Mouse (Mus musculus): Measurements from ENCODE around the gene Ino80d. TPM values are rescaled to one million over a fixed set of nuclear protein-coding genes. Genes with fewer than 3 reads are reported as not detected.

The Ino80d gene
- total RNA-seq, 1 experiment: 17.5 TPM

GRCm38 (mm10) chr1:63119675-63120074 is 5.2 kb upstream of the Ino80d start:
- Histone ChIP-seq H3K9me3 (ENCODE audit: control insufficient read depth, insufficient read depth, low read depth, low read length) (no peaks in the 10 kb centered on the region), H3K9ac (ENCODE audit: insufficient read depth, low read depth, low read length, poor library complexity, severe bottlenecking) (no peak overlapping the region), H3K4me1 (ENCODE audit: control insufficient read depth in 2 of 2, insufficient read depth in 2 of 2, low read length in 2 of 2, poor library complexity in 1 of 2) (peaks cover 2 to 8% of the 10 kb centered on the region in 2 experiments; a peak in 3 of 4 replicates), H3K36me3 (ENCODE audit: control insufficient read depth, insufficient read depth, low read length, poor library complexity, severe bottlenecking) (peaks cover 24% of the 10 kb centered on the region), H3K4me3 (ENCODE audit: insufficient read depth in 1 of 2, low read depth in 1 of 2, low read length in 2 of 2, poor library complexity in 1 of 2, severe bottlenecking in 1 of 2) (no peak overlapping the region), H3K27ac (ENCODE audit: insufficient read depth, low read depth, low read length, poor library complexity, severe bottlenecking) (no peak overlapping the region; the same call in 1 of the 2 replicates)
- DNase-seq (ENCODE audit: low read depth, low spot score): no peak
- no peak for TF ChIP-seq ZC3H11A (IDR thresholded peaks at IDR 0.05; ENCODE audit: borderline replicate concordance, low read depth, low read length)
- TF ChIP-seq CHD2 (IDR thresholded peaks at IDR 0.05; ENCODE audit: low read depth, low read length): no peak
- TF ChIP-seq MAFK (IDR thresholded peaks at IDR 0.05; ENCODE audit: insufficient read depth, low read depth, low read length): no peak
- TF ChIP-seq ZNF384 (IDR thresholded peaks at IDR 0.05; ENCODE audit: low read depth, low read length): no peak
- TF ChIP-seq HCFC1 (IDR thresholded peaks at IDR 0.05; ENCODE audit: borderline replicate concordance, insufficient read depth, low read length): no peak
- in situ Hi-C loops (cut with MboI; ENCODE audit: low sequenced_read_pairs in 2 of 2, unreplicated experiment in 2 of 2): no loop called here

DNA sequence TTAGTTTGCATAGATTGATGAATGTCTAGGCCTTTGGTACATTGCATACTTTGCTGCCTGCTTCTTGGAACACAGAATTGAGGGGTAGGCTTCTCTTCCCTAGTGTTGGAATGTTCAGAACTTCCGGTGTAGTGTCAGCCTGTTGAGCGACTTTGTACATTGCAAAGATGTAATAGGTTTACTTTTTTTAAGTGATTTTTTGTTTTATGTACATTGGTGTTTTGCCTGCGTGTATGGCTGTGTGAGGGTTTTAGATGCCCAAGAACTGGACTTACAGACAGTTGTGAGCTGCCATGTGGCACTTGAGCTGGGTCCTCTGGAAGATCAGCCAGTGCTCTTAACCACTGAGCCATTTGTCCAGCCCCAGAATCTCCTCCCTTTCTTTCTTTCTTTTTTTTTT is 1.1 kb upstream of the Ino80d start:
- H3K4me3 ChIP-seq (ENCODE audit: insufficient read depth in 1 of 2, low read depth in 1 of 2, low read length in 2 of 2, poor library complexity in 1 of 2, severe bottlenecking in 1 of 2): peak overlapping the region; percentile 75 to 100
- no peaks in the 10 kb centered on the region for H3K9me3 ChIP-seq (ENCODE audit: control insufficient read depth, insufficient read depth, low read depth, low read length)
- TF ChIP-seq CHD2 (IDR thresholded peaks at IDR 0.05; ENCODE audit: low read depth, low read length) (no peak), HCFC1 (IDR thresholded peaks at IDR 0.05; ENCODE audit: borderline replicate concordance, insufficient read depth, low read length) (no peak), ZNF384 (IDR thresholded peaks at IDR 0.05; ENCODE audit: low read depth, low read length) (no peak), MAFK (IDR thresholded peaks at IDR 0.05; ENCODE audit: insufficient read depth, low read depth, low read length) (no peak), ZC3H11A (IDR thresholded peaks at IDR 0.05; ENCODE audit: borderline replicate concordance, low read depth, low read length) (no peak)
- H3K27ac ChIP-seq (ENCODE audit: insufficient read depth, low read depth, low read length, poor library complexity, severe bottlenecking): peak overlapping the region; percentile 99; the same call in 1 of the 2 replicates
- H3K36me3 ChIP-seq (ENCODE audit: control insufficient read depth, insufficient read depth, low read length, poor library complexity, severe bottlenecking): peaks cover 10% of the 10 kb centered on the region
- peak overlapping the region; percentile 65; the same call in 1 of the 2 replicates for H3K9ac ChIP-seq (ENCODE audit: insufficient read depth, low read depth, low read length, poor library complexity, severe bottlenecking)
- in situ Hi-C loops (cut with MboI; ENCODE audit: low sequenced_read_pairs in 2 of 2, unreplicated experiment in 2 of 2): no loop called here
- peaks cover 2 to 9% of the 10 kb centered on the region in 2 experiments; a peak in 3 of 4 replicates for H3K4me1 ChIP-seq (ENCODE audit: control insufficient read depth in 2 of 2, insufficient read depth in 2 of 2, low read length in 2 of 2, poor library complexity in 1 of 2)
- DNase-seq (ENCODE audit: low read depth, low spot score): no peak

- TF ChIP-seq MAFK (IDR thresholded peaks at IDR 0.05; ENCODE audit: insufficient read depth, low read depth, low read length) (no peak), ZC3H11A (IDR thresholded peaks at IDR 0.05; ENCODE audit: borderline replicate concordance, low read depth, low read length) (no peak), HCFC1 (IDR thresholded peaks at IDR 0.05; ENCODE audit: borderline replicate concordance, insufficient read depth, low read length) (no peak), ZNF384 (IDR thresholded peaks at IDR 0.05; ENCODE audit: low read depth, low read length) (no peak), CHD2 (IDR thresholded peaks at IDR 0.05; ENCODE audit: low read depth, low read length) (no peak)
- H3K36me3 ChIP-seq (ENCODE audit: control insufficient read depth, insufficient read depth, low read length, poor library complexity, severe bottlenecking): peaks cover 8% of the 10 kb centered on the region
- H3K4me3 ChIP-seq (ENCODE audit: insufficient read depth in 1 of 2, low read depth in 1 of 2, low read length in 2 of 2, poor library complexity in 1 of 2, severe bottlenecking in 1 of 2): peak overlapping the region; percentile 75 to 100
- H3K9ac ChIP-seq (ENCODE audit: insufficient read depth, low read depth, low read length, poor library complexity, severe bottlenecking): peak overlapping the region; percentile 65; the same call in 1 of the 2 replicates
- H3K4me1 ChIP-seq (ENCODE audit: control insufficient read depth in 2 of 2, insufficient read depth in 2 of 2, low read length in 2 of 2, poor library complexity in 1 of 2): peaks cover 5 to 9% of the 10 kb centered on the region in 2 experiments
- H3K27ac ChIP-seq (ENCODE audit: insufficient read depth, low read depth, low read length, poor library complexity, severe bottlenecking): peak overlapping the region; percentile 99; the same call in 1 of the 2 replicates
- H3K9me3 ChIP-seq (ENCODE audit: control insufficient read depth, insufficient read depth, low read depth, low read length): no peaks in the 10 kb centered on the region
- in situ Hi-C loops (cut with MboI; ENCODE audit: low sequenced_read_pairs in 2 of 2, unreplicated experiment in 2 of 2): no loop called here
- DNase-seq (ENCODE audit: low read depth, low spot score): no peak
Measured at GRCm38 (mm10) chr1:63115096-63115495, 629 bp upstream of the Ino80d start.

GRCm38 (mm10) chr1:63113274-63114135 is 962 bp downstream of the Ino80d start:
- Histone ChIP-seq H3K4me3 (ENCODE audit: insufficient read depth in 1 of 2, low read depth in 1 of 2, low read length in 2 of 2, poor library complexity in 1 of 2, severe bottlenecking in 1 of 2) (peak overlapping the region; percentile 85 to 100), H3K4me1 (ENCODE audit: control insufficient read depth in 2 of 2, insufficient read depth in 2 of 2, low read length in 2 of 2, poor library complexity in 1 of 2) (peaks cover 6 to 9% of the 10 kb centered on the region in 2 experiments), H3K9me3 (ENCODE audit: control insufficient read depth, insufficient read depth, low read depth, low read length) (no peaks in the 10 kb centered on the region), H3K36me3 (ENCODE audit: control insufficient read depth, insufficient read depth, low read length, poor library complexity, severe bottlenecking) (peaks cover 4% of the 10 kb centered on the region; the same call in 1 of the 2 replicates), H3K9ac (ENCODE audit: insufficient read depth, low read depth, low read length, poor library complexity, severe bottlenecking) (peak overlapping the region; percentile 100), H3K27ac (ENCODE audit: insufficient read depth, low read depth, low read length, poor library complexity, severe bottlenecking) (peak overlapping the region; percentile 99)
- TF ChIP-seq HCFC1 (IDR thresholded peaks at IDR 0.05; ENCODE audit: borderline replicate concordance, insufficient read depth, low read length): no peak
- no peak for TF ChIP-seq MAFK (IDR thresholded peaks at IDR 0.05; ENCODE audit: insufficient read depth, low read depth, low read length)
- TF ChIP-seq ZC3H11A (IDR thresholded peaks at IDR 0.05; ENCODE audit: borderline replicate concordance, low read depth, low read length): no peak
- no peak for TF ChIP-seq ZNF384 (IDR thresholded peaks at IDR 0.05; ENCODE audit: low read depth, low read length)
- no peak for TF ChIP-seq CHD2 (IDR thresholded peaks at IDR 0.05; ENCODE audit: low read depth, low read length)
- DNase-seq (ENCODE audit: low read depth, low spot score): no peak
- in situ Hi-C loops (cut with MboI; ENCODE audit: low sequenced_read_pairs in 2 of 2, unreplicated experiment in 2 of 2): no loop called here
